Mouse (Mus musculus): Measurements from ENCODE around the gene Nrxn2.

DNA sequence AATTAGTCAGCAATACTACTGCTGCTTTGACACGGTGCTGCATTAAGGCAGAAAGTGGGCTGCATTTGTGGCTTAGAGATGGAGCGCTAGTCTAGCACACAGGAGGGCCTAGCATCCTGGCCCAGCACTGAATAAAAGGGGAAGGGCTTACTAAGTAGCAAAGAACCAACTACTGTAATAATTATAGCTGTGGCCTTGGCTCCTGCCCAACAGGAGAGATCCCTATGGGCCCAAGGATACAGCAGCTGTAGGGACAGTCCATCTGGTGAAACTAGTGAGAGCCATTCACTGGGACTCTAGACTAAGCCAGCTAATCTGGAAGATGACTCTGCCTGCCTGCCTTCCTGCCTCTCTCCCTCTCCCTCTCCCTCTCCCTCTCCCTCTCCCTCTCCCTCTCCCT is 147.9 kb downstream of the Nrxn2 start:
- TF ChIP-seq POLR2A (IDR thresholded peaks at IDR 0.05; ENCODE audit: low read depth, low read length) (no peak), CTCF (IDR thresholded peaks at IDR 0.05; ENCODE audit: extremely low read depth, insufficient read depth, insufficient read length, insufficient replicate concordance) (no peak)
